Comparison of ENCODE assay signal across 11 mouse cellular contexts in the genomic region with DNA sequence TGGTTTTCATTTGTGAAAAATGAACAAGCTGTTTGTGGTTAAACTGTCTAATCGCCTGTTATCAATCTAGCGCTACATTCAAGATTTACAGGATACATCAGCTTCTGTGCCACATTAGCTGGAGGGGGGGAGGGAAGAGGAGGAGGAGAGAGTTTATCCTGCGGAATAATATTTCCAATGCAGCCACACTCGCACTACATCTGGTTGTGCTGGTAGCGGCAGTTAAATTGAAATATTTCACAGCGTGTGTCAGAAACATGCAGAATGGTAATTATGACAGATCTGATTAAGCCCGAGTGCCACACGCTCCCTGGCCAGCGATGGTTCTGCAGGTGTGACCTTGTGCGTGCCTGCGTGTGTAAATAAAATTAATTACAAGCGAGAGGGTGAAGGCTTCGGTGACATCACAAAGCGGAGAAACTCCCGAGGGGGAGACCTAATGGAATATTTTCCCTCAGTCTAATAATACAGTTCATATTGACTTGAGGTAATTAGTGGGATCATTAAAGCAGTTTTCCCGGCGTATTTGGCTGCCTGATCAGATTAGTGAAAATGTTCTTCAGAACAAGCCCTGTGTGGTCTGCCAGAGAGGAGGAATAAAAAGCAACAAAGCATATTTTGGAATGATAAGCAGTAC.
A peak's percentile ranks its signal among the peaks of the same experiment; 100 is the strongest.
DNase-seq lines count a peak whose midpoint lies in the region; ATAC-seq and TF ChIP-seq lines count a peak whose summit lies in the region.
"Had no signal": no experiment of that assay in that cellular context is flagged by ENCODE, and none has a peak within 500 bp of the region (broad histone marks: within the 10 kb centered on the region; RNA-seq: fewer than 3 reads in every experiment).

No protein-coding gene starts in this region.

- peaks cover 14% of the 10 kb centered on the region for H3K4me1 ChIP-seq in midbrain, embryonic 12.5 days

- H3K27ac ChIP-seq in midbrain, embryonic 12.5 days (replicated peaks), result peak overlapping the region; percentile 64

- no peak for TF ChIP-seq CTCF in brain, embryonic 14.5 days (IDR thresholded peaks at IDR 0.05; ENCODE audit: borderline replicate concordance, extremely low read depth, insufficient read depth, insufficient read length)

- intact Hi-C loops in gastrocnemius, postnatal 14 days (cut with DNase I; ENCODE audit: low total_unique reads), result no loop called here

- no peaks in the 10 kb centered on the region for H3K27me3 ChIP-seq in midbrain, embryonic 12.5 days

- ATAC-seq in hematopoietic stem cell, adult 5-6 weeks (replicated peaks in 1 of 2; ENCODE audit: insufficient read depth in 1 of 2, low FRiP score in 2 of 2, low TSS enrichment in 1 of 2, low read depth in 1 of 2, poor library complexity in 2 of 2, severe bottlenecking in 2 of 2), result peak; percentile 36 to 50; a peak in 2 of 4 replicates
- ATAC-seq in midbrain, embryonic 12.5 days (ENCODE audit: low FRiP score, low read depth), result peak; percentile 50

- H3K36me3 ChIP-seq in midbrain, embryonic 12.5 days, result peaks cover 23% of the 10 kb centered on the region

- WGBS in midbrain, embryonic 12.5 days, result 59% methylated on average over 17 of the region's 17 CpGs

- H3K9me3 ChIP-seq in midbrain, embryonic 12.5 days, result no peaks in the 10 kb centered on the region

- no peak for TF ChIP-seq POLR2A in brain, embryonic 14.5 days (IDR thresholded peaks at IDR 0.05; ENCODE audit: borderline replicate concordance, extremely low read depth, insufficient read depth, insufficient read length, poor library complexity, severe bottlenecking)

- peak; percentile 79 for DNase-seq in 416B (ENCODE audit: low read depth)
- peak; percentile 80 for DNase-seq in brain, embryonic 14.5 days (ENCODE audit: low read depth)
- no peak for DNase-seq in adrenal gland, postnatal 10 days
- DNase-seq in gastrocnemius, postnatal 14 days, result no peak
- DNase-seq in left cerebral cortex, adult 18-20 months (ENCODE audit: low spot score in 2 of 2), result no peak
- DNase-seq: heart, postnatal 36 days; right cerebral cortex, postnatal 4 days; thymus, postnatal 25 days had no signal

- no peak overlapping the region for H3K4me3 ChIP-seq in midbrain, embryonic 12.5 days
- H3K4me3 ChIP-seq: erythroblast, embryonic 14.5 days had no signal

- H3K9ac ChIP-seq in midbrain, embryonic 12.5 days (replicated peaks), result no peak overlapping the region

- peak overlapping the region; percentile 33 for H3K4me2 ChIP-seq in midbrain, embryonic 12.5 days (replicated peaks)

Comparison
In these comparisons a context has a peak if more than half of its experiments do, and no peak if none do; other contexts are left out.
1. DNase-seq: peak in 416B (single experiment) and brain, embryonic 14.5 days (single experiment); none in adrenal gland, postnatal 10 days (single experiment), gastrocnemius, postnatal 14 days (single experiment) and left cerebral cortex, adult 18-20 months (0 of 2).